Mouse (Mus musculus) megakaryocyte, embryonic 14.5 days (primary cell): ENCODE results near the gene Kiz.

Experiments used
- FLI1 ChIP-seq: IDR thresholded peaks from 2 replicates; pipeline ENCODE4 v1.6.1; 2012; ENCODE audit warnings: low read length, inconsistent platforms, mixed read lengths
- GATA1 ChIP-seq: IDR thresholded peaks from 3 replicates; pipeline ENCODE4 v1.6.1; 2012; ENCODE audit warnings: mixed read lengths, low read length, inconsistent platforms, borderline replicate concordance

DNA sequence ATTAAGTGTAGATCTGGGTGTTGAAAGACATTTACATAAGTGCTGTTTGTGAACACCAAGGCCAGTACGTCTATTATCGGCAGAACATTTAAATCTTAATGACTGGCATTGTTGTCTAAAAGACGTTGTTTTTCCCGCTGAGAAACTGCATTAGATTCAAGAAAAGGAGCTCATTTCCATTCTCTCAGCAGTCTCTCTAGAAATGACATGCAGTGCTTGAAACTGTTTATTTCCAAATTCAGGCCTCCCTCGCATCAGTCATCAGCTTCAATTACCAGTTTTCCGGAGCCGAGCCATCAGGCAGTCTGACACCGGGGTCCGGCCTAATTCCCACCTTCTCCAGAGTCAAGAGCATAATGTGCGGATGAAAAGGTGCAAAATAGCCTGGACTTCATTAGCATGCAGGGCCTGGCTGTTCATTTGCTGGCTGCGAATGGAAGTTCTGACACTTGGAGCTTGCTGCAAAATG lies 32.1 kb upstream of the Kiz start:
- no peak for TF ChIP-seq GATA1
- no peak for TF ChIP-seq FLI1
